Mouse (Mus musculus) forebrain, embryonic 12.5 days (tissue): ENCODE results near the gene Bex6. TPM values are rescaled to one million over a fixed set of nuclear protein-coding genes. Genes with fewer than 3 reads are reported as not detected.

ENCODE experiments used
- ATAC-seq: fragments of 200-750 bp; cut with Nextera tagmentation; 2 replicates; pipeline ENCODE4 v1.8.0; 2017; ENCODE audit warnings: moderate TSS enrichment; ENCODE audit not compliant: low FRiP score
- H3K27ac ChIP-seq: fragments of 300-500 bp; sonication (generic); 2 replicates; pipeline ENCODE4 v1.5.1; 2016; ENCODE audit warnings: mild to moderate bottlenecking
- H3K27me3 ChIP-seq: fragments of 300-500 bp; sonication (generic); 2 replicates; pipeline ENCODE4 v1.6.1; 2016; ENCODE audit warnings: mild to moderate bottlenecking
- H3K36me3 ChIP-seq: fragments of 300-500 bp; sonication (generic); replicated peaks from 2 replicates; pipeline ENCODE4 v1.6.1; 2016; ENCODE audit warnings: mild to moderate bottlenecking
- H3K4me1 ChIP-seq: fragments of 300-500 bp; sonication (generic); 2 replicates; pipeline ENCODE4 v1.6.1; 2016
- H3K4me2 ChIP-seq: fragments of 300-500 bp; sonication (generic); 2 replicates; pipeline ENCODE4 v1.6.1; 2016; ENCODE audit warnings: mild to moderate bottlenecking, moderate library complexity
- H3K4me3 ChIP-seq: fragments of 300-500 bp; sonication (generic); replicated peaks from 2 replicates; pipeline ENCODE4 v1.5.1; 2016; ENCODE audit warnings: mild to moderate bottlenecking
- H3K9ac ChIP-seq: fragments of 300-500 bp; sonication (generic); 2 replicates; pipeline ENCODE4 v1.6.1; 2016; ENCODE audit warnings: mild to moderate bottlenecking
- H3K9me3 ChIP-seq: fragments of 300-500 bp; sonication (generic); 2 replicates; pipeline ENCODE4 v1.6.1; 2016
- WGBS: fragments of 180-500 bp; shearing (Covaris S2); methylation state at CpG from one replicate; pipeline ENCODE4 v1.1.7; 2016; 5-methylcytosine and 5-hydroxymethylcytosine counted together
- polyA plus RNA-seq: library from polyadenylated mRNA; unstranded; fragments of >200 nt; fragmentation: Nextera tagmentation; extraction: Ambion mirVana; gene quantifications from 2 replicates; pipeline ENCODE4 v1.2.1, GENCODE M21; 2016

Gene Bex6
- polyA plus RNA-seq, 1 experiment from 2014 or later = not detected

DNA sequence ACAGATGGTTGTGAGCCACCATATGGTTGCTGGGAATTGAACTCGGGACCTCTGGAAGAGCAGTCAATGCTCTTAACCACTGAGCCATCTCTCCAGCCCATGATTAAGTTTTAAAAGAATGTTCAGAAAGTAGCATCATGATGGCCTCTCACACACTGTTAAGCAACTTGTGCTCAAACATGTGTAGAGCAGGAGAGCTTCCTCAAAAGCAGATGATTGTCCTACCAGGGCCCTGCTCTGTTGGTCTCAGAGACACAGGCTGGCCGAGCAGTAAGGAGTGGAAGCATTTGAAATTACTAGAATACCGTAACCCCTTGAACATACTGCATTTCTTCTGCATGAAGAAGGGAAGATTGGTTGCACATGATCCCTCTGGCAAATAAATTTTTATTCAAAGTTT, 20.7 kb upstream of the Bex6 start:
- Histone ChIP-seq H3K4me1 (no peaks in the 10 kb centered on the region), H3K4me3 (no peak overlapping the region), H3K4me2 (no peak overlapping the region), H3K9me3 (no peaks in the 10 kb centered on the region), H3K27me3 (no peaks in the 10 kb centered on the region), H3K27ac (no peak overlapping the region), H3K9ac (no peak overlapping the region), H3K36me3 (no peaks in the 10 kb centered on the region)
- no peak for ATAC-seq
- 89% methylated on average over 3 of the region's 3 CpGs for WGBS

- 92% methylated on average over 9 of the region's 9 CpGs for WGBS
- Histone ChIP-seq H3K4me3 (no peak overlapping the region), H3K4me2 (no peak overlapping the region), H3K27me3 (peaks cover 16% of the 10 kb centered on the region; the same call in 1 of the 2 replicates), H3K36me3 (no peaks in the 10 kb centered on the region), H3K27ac (no peak overlapping the region), H3K9me3 (no peaks in the 10 kb centered on the region), H3K4me1 (peaks cover 11% of the 10 kb centered on the region), H3K9ac (no peak overlapping the region)
- no peak for ATAC-seq
Measured at GRCm38 (mm10) chr16:32160742-32161323, 18.8 kb upstream of the Bex6 start.

DNA sequence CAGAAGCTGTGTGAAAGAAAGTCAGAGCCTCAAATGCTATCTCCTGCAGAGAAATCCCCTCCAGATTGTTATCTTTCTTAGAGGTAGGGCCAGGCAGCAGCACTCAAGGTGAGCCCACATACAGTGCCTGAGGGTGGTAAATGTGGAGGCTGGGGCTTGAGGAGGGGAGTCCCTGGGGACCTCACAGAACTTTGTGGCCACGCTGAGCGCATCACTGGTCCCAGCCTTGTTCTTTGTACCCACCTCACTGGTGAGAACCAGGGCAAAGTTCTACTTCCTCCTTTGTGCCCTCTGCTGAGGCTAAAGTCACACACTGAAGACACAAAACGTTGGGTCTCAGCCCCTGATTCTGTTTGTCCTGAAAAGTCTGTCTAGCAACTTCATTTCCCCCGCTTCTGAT, 16.2 kb upstream of the Bex6 start:
- H3K4me1 ChIP-seq = peaks cover 11% of the 10 kb centered on the region
- peaks cover 19% of the 10 kb centered on the region; the same call in 1 of the 2 replicates for H3K27me3 ChIP-seq
- no peaks in the 10 kb centered on the region for H3K9me3 ChIP-seq
- ATAC-seq = no peak
- no peak overlapping the region for H3K9ac ChIP-seq
- whole genome bisulfite sequencing = 86% methylated on average over 4 of the region's 4 CpGs
- H3K4me3 ChIP-seq = no peak overlapping the region
- no peak overlapping the region for H3K4me2 ChIP-seq
- no peaks in the 10 kb centered on the region for H3K36me3 ChIP-seq
- H3K27ac ChIP-seq = no peak overlapping the region

DNA sequence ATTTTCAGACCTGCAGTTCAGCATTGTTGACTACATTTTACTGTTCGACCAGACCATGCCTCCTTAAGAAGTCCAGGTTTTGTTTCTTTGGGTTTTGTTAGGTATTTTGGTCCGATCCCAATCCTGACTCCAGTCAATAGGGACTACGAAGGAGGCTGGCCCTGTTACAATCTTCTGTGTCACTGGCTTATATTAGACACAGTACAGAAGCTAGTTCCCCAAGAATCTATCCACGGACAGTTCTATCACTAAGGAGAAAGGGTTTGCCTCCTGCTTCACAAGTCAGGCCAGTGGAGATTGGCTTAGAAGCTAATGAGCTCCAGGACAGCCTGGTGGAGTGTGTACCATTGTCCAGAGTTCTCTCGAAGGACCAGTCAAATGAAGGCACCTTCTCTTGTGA, 15.7 kb upstream of the Bex6 start:
- Histone ChIP-seq H3K36me3 (no peaks in the 10 kb centered on the region), H3K27ac (no peak overlapping the region), H3K9ac (no peak overlapping the region), H3K4me1 (peaks cover 11% of the 10 kb centered on the region), H3K9me3 (no peaks in the 10 kb centered on the region), H3K4me3 (no peak overlapping the region), H3K4me2 (no peak overlapping the region), H3K27me3 (peaks cover 19% of the 10 kb centered on the region; the same call in 1 of the 2 replicates)
- 77% methylated on average over 5 of the region's 5 CpGs for WGBS
- ATAC-seq = no peak

- Histone ChIP-seq H3K4me1 (peaks cover 11% of the 10 kb centered on the region), H3K27ac (no peak overlapping the region), H3K4me3 (peak overlapping the region; percentile 33; the same call in 1 of the 2 replicates), H3K9ac (no peak overlapping the region), H3K27me3 (peaks cover 19% of the 10 kb centered on the region; the same call in 1 of the 2 replicates), H3K4me2 (peak overlapping the region; percentile 57), H3K9me3 (no peaks in the 10 kb centered on the region), H3K36me3 (no peaks in the 10 kb centered on the region)
- 76% methylated on average over 19 of the region's 19 CpGs for WGBS
- no peak for ATAC-seq
Measured at GRCm38 (mm10) chr16:32164396-32165027, 15.1 kb upstream of the Bex6 start.

DNA sequence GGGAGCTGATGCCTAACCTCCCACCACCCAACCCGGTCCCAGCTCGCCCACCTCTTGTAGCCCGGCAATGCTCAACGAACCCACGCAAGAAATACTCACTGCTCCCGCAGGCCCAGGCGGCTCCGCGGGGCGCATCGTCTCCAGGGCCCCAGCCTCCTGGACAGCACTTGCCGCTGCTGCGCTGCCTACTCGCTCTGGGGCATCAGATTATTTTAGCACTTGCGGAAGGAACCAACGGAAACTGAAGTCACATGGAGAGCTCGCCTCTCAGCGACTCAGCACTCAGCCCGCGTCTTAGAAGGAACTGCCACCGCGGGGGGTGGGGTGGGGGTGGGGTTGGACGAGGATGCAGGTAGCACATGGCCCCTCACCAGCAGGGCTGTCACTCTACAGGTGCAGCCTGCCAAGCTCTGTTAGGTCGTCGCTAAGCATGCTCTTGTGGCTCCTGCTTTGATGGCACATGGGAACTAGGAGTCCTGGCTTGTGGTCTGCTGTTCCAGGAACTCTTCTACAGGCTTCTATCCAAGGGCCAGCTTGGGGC, 14.3 kb upstream of the Bex6 start, which contains the start of gene Nrros:
TSS of gene Nrros (minus strand) at position 314 of the 541 bp plus-strand sequence.
- ATAC-seq = no peak
- Histone ChIP-seq H3K9ac (0 out of 2 replicates have a peak within 1 kb of the TSS, but pooled peaks have one; percentile 45), H3K4me1 (peaks cover 11% of the 10 kb centered on the region), H3K9me3 (no peaks in the 10 kb centered on the region), H3K4me2 (peak within 1 kb of the TSS; percentile 57), H3K36me3 (no peaks in the 10 kb centered on the region), H3K27ac (no peak within 1 kb of the TSS), H3K4me3 (peak within 1 kb of the TSS; percentile 33), H3K27me3 (peaks cover 19% of the 10 kb centered on the region; the same call in 1 of the 2 replicates)
- 4% methylated on average over 25 of the region's 25 CpGs for WGBS

GRCm38 (mm10) chr16:32167819-32168545, 11.6 kb upstream of the Bex6 start:
- H3K27ac ChIP-seq = no peak overlapping the region
- WGBS = 87% methylated on average over 4 of the region's 4 CpGs
- no peak for ATAC-seq
- H3K27me3 ChIP-seq = peaks cover 19% of the 10 kb centered on the region; the same call in 1 of the 2 replicates
- no peak overlapping the region for H3K4me3 ChIP-seq
- peaks cover 11% of the 10 kb centered on the region for H3K4me1 ChIP-seq
- no peaks in the 10 kb centered on the region for H3K36me3 ChIP-seq
- no peak overlapping the region for H3K4me2 ChIP-seq
- no peak overlapping the region for H3K9ac ChIP-seq
- no peaks in the 10 kb centered on the region for H3K9me3 ChIP-seq

DNA sequence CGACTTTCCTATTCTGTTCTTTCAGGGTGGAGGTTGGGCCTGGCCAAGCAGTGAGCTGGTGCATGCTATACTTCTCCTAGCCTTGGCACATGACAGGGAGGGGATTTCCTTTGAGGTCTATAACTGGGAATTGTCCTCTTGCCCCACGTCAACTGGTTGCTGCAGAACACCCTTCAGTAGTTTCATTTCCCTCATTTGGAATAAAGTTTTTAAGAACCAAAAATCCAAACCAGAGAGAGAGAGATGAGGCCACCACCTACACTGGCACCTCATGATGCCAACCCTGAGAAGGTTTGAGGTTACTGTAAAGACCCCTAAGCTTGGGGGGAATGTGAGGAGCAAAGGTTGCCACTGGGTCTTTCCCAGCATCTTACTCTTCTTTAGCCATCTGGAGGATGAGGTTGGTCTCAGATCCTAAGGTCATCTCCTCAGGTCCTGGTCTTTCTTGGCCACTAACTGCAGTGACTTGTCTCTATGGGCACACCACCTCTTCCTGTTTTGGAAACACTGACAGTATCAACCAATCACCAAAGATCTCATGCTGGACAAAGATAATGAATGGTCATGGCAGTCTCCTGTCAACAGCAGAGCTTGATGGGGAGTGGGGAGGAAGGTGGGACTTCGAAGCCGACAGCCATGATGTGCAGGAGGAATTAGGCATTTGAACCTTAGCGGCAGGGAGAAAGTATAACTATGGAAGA, 8.4 kb upstream of the Bex6 start:
- Histone ChIP-seq H3K9ac (no peak overlapping the region), H3K4me2 (no peak overlapping the region), H3K27me3 (no peaks in the 10 kb centered on the region), H3K27ac (no peak overlapping the region), H3K9me3 (no peaks in the 10 kb centered on the region), H3K4me1 (no peaks in the 10 kb centered on the region), H3K4me3 (no peak overlapping the region), H3K36me3 (no peaks in the 10 kb centered on the region)
- 92% methylated on average over 5 of the region's 5 CpGs for WGBS
- no peak for ATAC-seq

DNA sequence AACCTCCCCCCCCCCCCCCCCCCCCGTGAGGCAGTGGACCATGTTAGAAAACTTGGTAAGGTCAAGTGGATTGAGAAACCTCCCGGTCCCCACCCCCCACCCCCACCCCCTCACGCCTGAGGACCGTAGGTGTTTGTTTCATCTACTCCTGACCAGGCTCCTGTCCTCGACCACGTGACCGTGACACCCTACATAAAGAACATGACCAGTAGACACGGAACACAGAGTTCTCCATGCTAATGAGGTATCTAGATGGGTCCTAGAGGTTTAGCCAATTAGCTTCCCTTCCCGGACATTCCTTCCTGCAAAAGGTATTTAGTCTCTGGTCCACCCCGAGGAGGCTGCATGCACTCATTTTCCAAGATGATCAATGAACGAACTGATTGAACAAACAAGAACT, 6.2 kb upstream of the Bex6 start:
- Histone ChIP-seq H3K4me3 (no peak overlapping the region), H3K4me2 (no peak overlapping the region), H3K27ac (no peak overlapping the region), H3K4me1 (peaks cover 10% of the 10 kb centered on the region), H3K9me3 (no peaks in the 10 kb centered on the region), H3K36me3 (no peaks in the 10 kb centered on the region), H3K9ac (no peak overlapping the region), H3K27me3 (no peaks in the 10 kb centered on the region)
- WGBS = 81% methylated on average over 11 of the region's 11 CpGs
- no peak for ATAC-seq

DNA sequence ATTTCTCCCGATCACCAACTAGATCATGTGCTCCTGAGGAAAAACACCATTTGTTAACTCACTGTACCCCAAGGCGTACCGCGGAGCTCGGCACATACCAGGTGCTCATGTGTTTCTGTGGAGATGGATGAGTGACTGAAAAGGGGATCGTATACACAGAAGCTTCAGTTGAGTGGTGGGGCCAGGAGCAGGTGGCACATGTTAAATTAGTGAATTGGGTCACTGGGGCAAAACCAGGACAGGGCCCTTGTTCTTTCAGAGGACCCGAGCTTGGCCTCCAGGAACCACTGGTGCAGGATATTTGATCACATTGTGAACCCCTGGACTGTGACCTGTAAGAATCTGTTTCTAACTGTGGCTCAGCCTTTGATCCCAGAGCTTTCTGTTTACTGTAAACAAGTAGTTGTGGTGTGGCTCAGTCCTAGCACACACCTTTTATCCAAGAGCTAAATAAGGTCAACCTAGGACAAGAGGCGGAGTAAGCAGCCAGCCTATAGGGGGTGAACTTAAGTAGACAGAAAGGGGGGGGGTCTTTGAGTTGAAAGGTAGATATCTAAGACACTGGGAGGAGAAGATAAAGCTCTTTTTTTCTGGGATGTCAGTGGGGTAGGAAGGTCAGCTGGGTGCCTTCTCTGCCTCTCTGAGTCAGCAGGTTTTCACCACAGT, 5.2 kb upstream of the Bex6 start:
- H3K36me3 ChIP-seq = no peaks in the 10 kb centered on the region
- H3K4me1 ChIP-seq = peaks cover 10% of the 10 kb centered on the region
- no peaks in the 10 kb centered on the region for H3K9me3 ChIP-seq
- H3K27me3 ChIP-seq = no peaks in the 10 kb centered on the region
- no peak for ATAC-seq
- no peak overlapping the region for H3K4me3 ChIP-seq
- H3K4me2 ChIP-seq = no peak overlapping the region
- no peak overlapping the region for H3K9ac ChIP-seq
- no peak overlapping the region for H3K27ac ChIP-seq
- WGBS = 87% methylated on average over 8 of the region's 8 CpGs

GRCm38 (mm10) chr16:32175029-32175428, 4.6 kb upstream of the Bex6 start:
- 89% methylated on average over 4 of the region's 4 CpGs for WGBS
- Histone ChIP-seq H3K4me2 (no peak overlapping the region), H3K36me3 (no peaks in the 10 kb centered on the region)

More at GRCm38 (mm10) chr16:32175029-32175428, 4.6 kb upstream of the Bex6 start:
- ATAC-seq = no peak
- H3K4me3 ChIP-seq = no peak overlapping the region
- no peaks in the 10 kb centered on the region for H3K9me3 ChIP-seq
- no peak overlapping the region for H3K9ac ChIP-seq
- no peak overlapping the region for H3K27ac ChIP-seq
- H3K27me3 ChIP-seq = no peaks in the 10 kb centered on the region
- H3K4me1 ChIP-seq = peaks cover 10% of the 10 kb centered on the region
